Mouse (Mus musculus): ENCODE results near the gene 5031439G07Rik.
A peak's percentile ranks its signal among the peaks of the same experiment; 100 is the strongest.
"Not testable (repeated sequence)": the region's sequence is repeated elsewhere in the genome, so short reads cannot be mapped to it uniquely, and the experiment has no call there.

Gene 5031439G07Rik

DNA sequence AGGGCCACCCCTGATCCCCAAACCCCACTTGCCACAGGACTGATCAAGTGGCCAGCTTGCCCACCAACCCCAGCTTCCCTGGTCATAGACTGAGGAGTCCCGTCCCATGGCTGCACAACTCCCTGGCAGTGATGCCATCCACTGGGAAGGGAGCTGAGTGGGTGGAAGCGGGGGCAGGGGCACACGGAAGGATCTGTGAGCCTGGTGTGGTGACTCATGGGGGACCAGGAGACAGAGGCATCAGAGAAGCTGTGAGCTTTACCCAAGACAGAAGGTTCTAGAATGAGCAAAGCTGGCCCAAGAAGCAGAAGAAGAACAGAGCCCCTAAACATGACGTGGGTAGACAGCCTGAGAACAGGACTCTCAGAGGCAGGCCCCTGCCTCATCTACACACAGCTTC is 38.3 kb downstream of the 5031439G07Rik start:
- no peak for DNase-seq (ENCODE audit: low read depth)

DNA sequence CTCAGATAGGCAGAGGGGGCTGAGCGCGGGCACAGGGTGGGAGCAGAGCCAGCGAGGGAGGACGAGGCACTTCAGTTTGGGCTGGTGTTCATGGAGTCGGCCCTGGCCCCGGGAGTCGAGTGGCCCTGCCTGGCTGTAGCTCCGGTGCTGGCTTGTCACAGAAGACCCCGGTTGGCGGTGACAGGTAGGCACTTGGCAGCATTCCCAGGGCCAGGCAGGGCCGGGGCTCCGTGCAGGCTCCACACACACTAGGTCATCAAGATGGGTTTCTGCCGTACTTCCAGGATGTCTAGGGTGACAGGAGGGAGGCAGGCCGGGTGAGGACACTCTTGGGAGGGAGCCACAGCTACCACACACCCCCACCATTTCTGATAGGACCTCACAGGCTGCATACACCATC is 39.4 kb downstream of the 5031439G07Rik start:
- no peak for DNase-seq (ENCODE audit: low read depth)

DNA sequence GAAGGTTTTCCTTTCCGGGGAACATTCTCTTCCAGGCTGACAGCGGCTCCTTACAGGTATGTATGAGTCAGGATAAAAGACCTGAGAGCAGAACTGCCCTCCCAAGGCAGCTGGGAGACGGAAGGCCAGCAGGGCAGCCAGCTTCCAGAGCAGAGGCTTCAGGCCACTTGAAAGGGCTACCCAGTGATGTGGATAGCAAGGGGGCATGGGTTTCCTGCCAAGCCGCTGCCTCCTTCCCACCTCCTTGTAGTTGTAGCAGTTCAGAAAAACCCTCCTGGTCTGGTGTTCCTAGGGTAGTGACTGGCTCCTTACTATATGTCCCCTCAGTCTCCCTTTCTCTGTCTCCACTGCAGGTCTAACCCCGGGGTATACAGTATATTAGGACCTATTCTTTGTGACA is 44.0 kb downstream of the 5031439G07Rik start:
- no peak for DNase-seq (ENCODE audit: low read depth)

DNA sequence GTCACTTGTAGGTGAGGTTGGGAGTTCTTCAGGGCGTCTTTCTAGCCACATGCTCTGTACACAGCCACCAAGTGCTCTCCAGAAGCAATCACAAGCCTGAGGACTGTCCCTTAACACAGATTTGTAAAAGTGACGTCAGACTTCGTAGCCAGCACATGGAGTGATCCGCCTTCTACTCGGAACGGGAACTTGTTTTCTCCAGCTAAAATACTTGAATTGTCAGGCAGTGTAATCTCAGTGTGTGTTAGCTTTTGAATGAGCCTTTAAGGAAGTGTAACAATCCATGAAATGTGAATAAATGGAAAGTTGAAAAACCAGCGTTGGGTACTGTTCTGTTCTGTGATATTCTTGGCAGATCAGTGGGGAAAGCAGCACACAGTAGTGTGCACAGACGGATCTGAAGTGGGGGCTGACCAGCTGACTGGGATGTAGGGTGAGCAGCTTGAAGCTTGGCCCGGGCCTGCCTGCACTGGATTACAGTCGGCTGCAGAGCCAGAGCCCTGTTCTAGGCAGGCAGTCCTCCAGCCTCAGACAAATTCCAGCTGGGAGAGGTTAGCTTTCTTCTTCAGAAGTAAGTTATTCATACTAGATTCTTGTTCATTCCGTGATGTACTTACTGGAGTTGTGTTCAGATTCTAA is 45.6 kb downstream of the 5031439G07Rik start:
- no peak for DNase-seq (ENCODE audit: low read depth)

DNA sequence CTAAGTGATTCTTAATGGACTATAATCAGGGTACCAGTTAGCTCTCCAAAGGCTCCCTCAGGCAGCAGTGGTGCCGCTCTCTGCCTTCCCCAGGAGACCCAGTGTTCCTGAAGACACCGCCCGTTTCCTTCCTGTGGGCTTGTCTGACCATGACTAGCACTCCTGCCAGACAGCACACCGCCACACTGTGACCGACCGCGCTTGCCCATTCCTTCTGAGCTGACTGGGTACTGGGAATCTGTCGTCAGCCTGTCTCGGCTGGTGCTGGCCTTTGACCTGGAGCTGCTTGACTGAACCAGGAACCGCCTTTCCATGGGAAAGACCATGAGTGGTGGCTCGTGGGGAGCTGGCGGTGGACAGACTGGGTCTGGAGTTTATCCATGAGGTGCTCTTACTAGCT is 48.2 kb downstream of the 5031439G07Rik start:
- no peak for DNase-seq (ENCODE audit: low read depth)

DNA sequence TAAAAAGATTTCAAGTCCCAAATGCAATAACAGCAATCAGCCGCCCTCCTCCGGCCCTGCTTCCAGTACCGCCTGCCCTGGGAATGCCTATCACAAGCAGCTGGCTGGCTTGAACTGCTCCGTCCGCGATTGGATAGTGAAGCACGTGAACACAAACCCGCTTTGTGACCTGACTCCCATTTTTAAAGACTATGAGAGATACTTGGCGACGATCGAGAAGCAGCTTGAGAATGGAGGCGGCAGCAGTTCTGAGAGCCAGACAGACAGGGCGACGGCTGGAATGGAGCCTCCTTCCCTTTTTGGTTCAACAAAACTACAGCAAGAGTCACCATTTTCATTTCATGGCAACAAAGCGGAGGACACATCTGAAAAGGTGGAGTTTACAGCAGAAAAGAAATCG is 53.5 kb downstream of the 5031439G07Rik start:
- DNase-seq (ENCODE audit: low read depth): no peak

DNA sequence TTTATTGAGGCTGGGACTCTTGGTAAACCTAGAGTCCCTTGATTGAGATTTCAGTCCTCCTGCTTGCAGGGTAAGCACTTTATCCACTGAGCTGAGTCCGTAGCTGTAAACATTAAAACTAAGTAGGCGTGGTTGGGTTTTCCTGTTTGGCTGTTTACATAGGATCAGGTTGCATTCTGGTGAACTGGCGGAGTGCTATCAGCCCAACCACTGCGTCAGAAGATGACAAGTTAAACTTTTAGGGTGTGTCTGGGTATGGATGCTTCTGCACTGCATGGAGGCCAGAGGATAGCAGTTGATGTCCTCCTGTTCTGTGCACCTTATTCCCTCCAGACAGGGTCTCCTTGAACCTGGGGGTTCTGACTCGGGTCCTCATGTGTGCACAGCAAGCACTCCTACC is 56.0 kb downstream of the 5031439G07Rik start:
- DNase-seq (ENCODE audit: low read depth): no peak

DNA sequence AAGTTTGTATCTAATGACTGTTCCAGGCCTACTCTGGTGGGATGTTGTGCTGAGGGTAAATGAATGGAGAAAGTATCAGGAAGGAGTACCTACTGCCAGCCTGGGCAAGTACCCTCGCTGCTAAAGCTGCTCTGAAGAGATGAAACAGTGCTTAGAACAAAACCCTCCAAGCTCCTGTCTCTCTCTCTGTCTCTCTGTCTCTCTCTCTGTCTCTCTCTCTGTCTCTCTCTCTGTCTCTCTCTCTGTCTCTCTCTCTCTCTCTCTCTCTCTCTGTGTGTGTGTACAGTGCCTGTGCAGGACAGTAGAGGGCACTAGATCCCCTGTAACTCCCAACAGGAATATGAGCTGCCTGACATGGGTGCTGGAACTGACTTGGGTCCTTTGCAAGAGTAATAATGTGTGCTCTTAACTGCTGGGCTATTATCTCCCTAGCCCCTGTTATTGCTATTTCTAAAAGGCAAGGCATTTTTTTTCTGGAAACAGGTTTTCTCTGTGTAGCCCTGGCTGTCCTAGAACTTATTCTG is 62.8 kb downstream of the 5031439G07Rik start:
- no peak for DNase-seq (ENCODE audit: low read depth)

DNA sequence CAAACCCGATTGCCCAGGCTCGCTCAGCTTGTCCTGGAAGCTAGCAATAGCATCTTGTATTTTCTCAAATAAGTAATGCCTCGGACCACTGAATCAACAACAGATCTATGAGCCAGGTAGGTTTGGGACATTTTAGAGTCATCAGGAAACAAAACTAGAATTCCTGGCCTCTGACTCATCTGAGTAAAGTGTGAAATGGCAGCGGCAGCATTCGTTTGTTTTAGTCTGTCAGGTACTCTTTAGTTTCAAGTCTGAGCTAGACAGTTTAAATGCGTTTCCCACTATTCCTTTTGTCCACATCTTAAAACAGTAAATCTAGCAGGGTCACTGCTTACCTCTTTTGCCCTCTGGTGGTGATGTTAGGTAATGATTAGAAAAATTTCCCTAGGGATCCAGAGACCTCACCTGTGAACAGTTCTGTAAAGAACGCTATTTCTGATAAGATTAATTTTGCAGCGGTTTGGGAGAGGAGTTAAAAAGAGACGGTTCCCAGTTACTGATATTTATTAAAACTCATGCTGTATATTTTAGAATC is 63.5 kb downstream of the 5031439G07Rik start:
- no peak for DNase-seq (ENCODE audit: low read depth)

DNA sequence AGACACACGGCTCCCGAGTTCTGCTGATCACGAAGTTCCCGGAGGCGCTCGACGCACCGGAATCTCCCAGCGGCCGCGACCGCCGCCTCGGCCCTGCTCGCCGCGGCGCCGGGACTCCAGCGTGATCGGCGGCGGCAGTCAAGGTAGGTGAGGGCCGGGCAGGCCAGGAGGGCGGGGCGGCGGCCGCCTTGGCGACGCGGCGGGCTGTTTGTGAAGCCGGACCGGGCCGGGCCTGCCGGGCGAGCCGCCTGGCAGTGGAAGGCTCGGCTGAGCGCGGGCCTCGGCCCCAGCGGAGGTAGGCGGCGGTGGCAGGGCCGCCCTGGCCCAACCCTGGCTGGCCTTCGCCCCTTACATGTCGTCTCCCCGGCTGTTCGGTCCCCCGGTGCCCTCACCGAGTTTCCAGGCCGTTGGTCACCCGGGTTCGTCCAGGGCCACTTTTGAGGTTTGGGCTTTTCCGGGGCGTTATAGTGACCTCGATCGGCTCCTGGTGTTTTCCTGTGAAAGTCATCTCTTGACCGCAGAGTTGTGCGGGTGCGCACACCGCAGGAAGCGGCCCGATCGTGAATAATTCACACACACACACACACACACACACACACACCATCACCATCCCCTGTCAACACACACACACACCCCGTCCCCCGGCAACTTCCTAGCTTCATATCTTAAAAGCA is 64.7 kb downstream of the 5031439G07Rik start:
- no peak for DNase-seq (ENCODE audit: low read depth)

DNA sequence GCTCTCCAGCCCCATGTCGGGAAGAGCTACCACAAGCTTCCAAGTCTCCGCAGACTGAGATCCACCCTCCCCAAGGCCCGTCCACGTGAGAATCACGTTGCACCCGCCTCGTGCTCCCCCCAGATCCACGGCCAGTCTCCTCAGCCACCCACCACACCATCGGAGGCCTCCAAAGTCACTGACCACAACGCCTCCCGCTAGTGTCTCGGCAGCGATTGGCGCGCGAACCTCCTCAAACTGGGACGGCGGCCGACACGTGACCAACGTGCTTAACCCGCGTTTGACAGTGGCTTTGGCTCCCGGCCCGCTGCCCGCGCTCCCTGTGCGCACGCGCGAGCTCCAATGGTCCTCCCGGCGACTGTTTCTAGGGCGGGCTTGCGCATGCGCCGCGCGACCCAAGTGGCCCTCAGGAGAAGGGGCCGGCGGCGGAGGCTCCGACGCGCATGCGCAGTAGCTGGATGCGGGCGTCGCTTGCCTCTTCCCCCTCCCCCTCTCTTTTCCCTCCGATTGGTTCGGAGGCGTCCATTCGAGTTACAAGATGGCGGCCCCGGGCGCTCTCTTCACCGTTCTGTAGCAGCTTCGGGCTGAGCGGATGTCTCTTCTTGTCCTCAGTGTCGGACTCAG is 65.4 kb downstream of the 5031439G07Rik start, which contains the start of gene Nup50:
Nup50 (plus strand) TSS at position 528 of the 624 bp plus-strand sequence.
- peak; percentile 96 for DNase-seq (ENCODE audit: low read depth)

DNA sequence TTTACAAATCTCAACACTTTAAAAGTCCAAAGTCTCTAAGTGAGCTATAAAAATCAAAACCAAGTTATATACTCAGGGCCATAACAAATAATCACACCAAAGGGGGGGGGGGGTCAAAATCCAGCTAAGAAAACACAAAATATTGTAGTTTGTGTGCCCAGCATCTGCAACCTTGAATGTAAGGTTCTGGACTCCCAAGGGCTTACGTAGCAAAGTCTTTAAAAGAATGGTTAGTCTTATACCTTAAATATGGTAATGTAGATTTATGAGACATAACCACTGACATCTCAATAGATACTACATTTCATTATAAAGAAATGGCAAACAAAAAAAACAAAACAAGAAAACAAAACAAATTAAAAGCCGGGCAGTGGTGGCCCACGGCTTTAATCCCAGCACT is 68.4 kb downstream of the 5031439G07Rik start, which contains the start of gene Gm29666:
Gm29666 (minus strand) TSS at position 101 of the 400 bp plus-strand sequence.
- no peak for DNase-seq (ENCODE audit: low read depth)

DNA sequence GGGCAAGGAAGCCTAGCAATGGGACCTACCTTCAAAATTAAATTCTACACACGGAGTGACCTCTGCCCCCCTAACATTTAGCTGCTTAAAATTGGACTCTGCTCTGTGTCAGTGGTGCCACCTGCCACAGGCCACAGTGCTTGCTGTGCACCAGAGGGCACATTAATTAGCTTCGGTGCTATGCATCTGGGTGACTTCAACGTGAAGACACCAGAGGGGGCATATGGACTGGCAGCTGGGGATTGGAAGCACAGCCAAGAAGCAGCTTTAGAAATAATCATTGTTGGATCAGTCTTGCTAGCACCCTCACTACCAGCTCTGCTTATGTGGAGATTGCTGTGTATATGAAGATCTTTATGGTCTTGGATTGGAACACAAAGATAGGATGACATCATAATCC is 75.2 kb downstream of the 5031439G07Rik start:
- DNase-seq (ENCODE audit: low read depth): no peak

DNA sequence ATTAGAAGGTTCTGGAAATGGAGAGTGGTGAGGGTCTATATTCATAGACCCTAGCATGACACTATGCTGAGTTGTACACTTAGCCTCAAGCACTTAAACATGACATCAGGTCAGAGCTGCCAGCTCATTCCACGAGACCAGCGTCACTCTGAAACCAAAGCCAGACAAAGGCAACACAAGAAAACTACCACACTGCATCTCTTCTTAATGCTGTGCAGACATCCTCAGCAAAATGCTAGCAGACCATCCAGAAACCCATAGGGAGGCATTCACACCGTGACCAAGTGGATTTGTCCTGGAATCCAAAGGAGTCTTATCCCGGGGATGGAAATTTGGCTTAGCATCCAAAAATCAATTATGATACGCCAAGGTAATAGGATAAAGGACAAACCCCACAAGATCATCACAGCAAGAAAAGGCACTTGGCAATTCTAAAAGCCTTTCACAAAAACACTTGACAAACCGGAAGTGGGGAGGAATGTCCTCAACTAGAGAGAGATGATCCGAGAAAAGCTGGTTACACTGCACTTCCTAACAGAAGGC is 84.4 kb downstream of the 5031439G07Rik start:
- DNase-seq (ENCODE audit: low read depth): no peak

DNA sequence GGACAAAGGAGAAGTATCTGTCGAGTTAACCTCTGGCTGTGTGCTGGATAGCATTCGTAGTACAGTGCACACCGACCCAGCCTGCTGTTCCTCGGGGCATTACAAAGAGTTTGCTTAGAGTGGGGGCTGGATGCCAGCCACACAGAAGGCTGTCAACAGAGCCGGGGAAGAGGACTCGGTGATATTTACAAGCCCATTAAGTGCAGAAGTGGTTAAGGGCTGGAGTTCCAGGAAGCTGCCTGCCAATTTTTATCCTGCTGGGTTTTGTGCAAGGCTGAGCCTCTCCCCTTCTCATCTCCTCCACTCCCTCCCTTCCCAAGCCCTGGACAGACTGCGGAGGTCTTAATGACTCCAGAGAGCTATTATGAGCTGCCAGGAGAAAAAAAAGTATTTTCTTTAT is 90.3 kb downstream of the 5031439G07Rik start:
- no peak for DNase-seq (ENCODE audit: low read depth)

DNA sequence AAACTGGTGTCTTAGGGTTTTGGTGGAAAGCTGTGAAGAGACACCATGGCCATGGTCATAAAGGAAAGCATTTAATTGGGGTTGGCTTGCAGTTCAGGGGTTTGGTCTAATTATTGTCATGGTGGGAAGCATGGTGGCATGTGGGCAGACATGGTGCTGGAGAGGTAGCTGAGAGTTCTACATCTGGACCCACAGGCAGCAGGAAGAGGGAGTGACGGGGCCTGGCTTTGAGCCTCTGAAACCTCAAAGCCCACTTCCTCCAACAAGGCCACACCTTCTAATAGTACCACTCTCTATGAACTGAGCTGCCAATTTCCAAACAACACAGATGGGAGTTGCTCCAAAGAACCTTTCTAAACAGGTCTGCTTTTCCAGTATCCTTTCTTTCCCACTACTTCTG is 91.7 kb downstream of the 5031439G07Rik start:
- no peak for DNase-seq (ENCODE audit: low read depth)

DNA sequence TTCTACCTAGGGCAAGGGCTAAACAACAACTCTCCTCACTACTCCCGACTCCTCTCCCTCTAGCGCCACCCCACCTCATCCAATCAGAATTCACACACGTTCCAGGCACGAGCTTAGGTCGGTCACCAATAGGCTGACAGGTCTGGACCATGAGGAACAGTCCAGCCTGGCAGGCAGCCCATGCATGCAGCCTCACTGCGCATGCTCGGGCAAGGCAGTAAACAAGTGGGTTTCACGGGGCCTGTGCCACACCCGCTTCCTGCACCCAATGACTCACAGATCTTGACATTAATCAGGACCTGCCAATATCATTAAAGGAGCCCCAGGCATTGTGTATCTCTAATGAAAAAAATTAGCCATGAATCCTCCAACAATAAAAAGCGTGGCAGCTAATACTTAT is 92.1 kb downstream of the 5031439G07Rik start:
- not testable (repeated sequence) for DNase-seq (ENCODE audit: low read depth)
